Mouse (Mus musculus): ENCODE measurements at regions not wholly inside any gene's neighbourhood (a gene's known extent, or its start where the extent isn't known, plus 50 kb on each side); places are given as distances from the start of the nearest gene placed in this dataset.

GRCm38 (mm10) chr3:19056623-19057022 lies 571.9 kb downstream of the 1700064H15Rik start:
- TF ChIP-seq CTCF (IDR thresholded peaks at IDR 0.05) (no peak), EP300 (IDR thresholded peaks at IDR 0.05; ENCODE audit: insufficient read depth, low read depth, low read length) (no peak), POLR2A (IDR thresholded peaks at IDR 0.05; ENCODE audit: insufficient read depth, low read depth, low read length) (no peak)
